ENCODE assay signal across 7 mouse cellular contexts in genomic region chr13:43479024-43479705, GRCm38 (mm10). TPM values are rescaled to one million over a fixed set of nuclear protein-coding genes. Genes with fewer than 3 reads are reported as not detected.
DNase-seq lines count a peak whose midpoint lies in the region; ATAC-seq lines count a peak whose summit lies in the region.

No protein-coding gene starts in this region.

- WGBS in neural tube, embryonic 11.5 days: 18% methylated on average over 6 of the region's 6 CpGs
- 4% methylated on average over 6 of the region's 6 CpGs for WGBS in embryonic facial prominence, embryonic 15.5 days
- WGBS in limb, embryonic 11.5 days: 25% methylated on average over 6 of the region's 6 CpGs
- WGBS in stomach, embryonic 15.5 days: 6% methylated on average over 6 of the region's 6 CpGs

- H3K9me3 ChIP-seq in neural tube, embryonic 11.5 days (ENCODE audit: control insufficient read depth, low read length): no peaks in the 10 kb centered on the region
- no peaks in the 10 kb centered on the region for H3K9me3 ChIP-seq in embryonic facial prominence, embryonic 15.5 days (replicated peaks)
- no peaks in the 10 kb centered on the region for H3K9me3 ChIP-seq in limb, embryonic 11.5 days (ENCODE audit: control insufficient read depth, low read length)
- H3K9me3 ChIP-seq in stomach, embryonic 15.5 days: no peaks in the 10 kb centered on the region

- H3K4me3 ChIP-seq in neural tube, embryonic 11.5 days (ENCODE audit: low read depth, low read length): peak overlapping the region; percentile 68
- H3K4me3 ChIP-seq in embryonic facial prominence, embryonic 15.5 days (replicated peaks): peak overlapping the region; percentile 82
- H3K4me3 ChIP-seq in limb, embryonic 11.5 days (ENCODE audit: low read depth, low read length): peak overlapping the region; percentile 98
- peak overlapping the region; percentile 66 for H3K4me3 ChIP-seq in stomach, embryonic 15.5 days (replicated peaks)

- H3K36me3 ChIP-seq in neural tube, embryonic 11.5 days (ENCODE audit: control insufficient read depth, insufficient read depth, low read length): no peaks in the 10 kb centered on the region
- no peaks in the 10 kb centered on the region for H3K36me3 ChIP-seq in embryonic facial prominence, embryonic 15.5 days
- no peaks in the 10 kb centered on the region for H3K36me3 ChIP-seq in limb, embryonic 11.5 days (ENCODE audit: control insufficient read depth, insufficient read depth, low read length)
- H3K36me3 ChIP-seq in stomach, embryonic 15.5 days: no peaks in the 10 kb centered on the region

- no peak for ATAC-seq in neural tube, embryonic 11.5 days (ENCODE audit: insufficient read depth, low FRiP score, low TSS enrichment)
- no peak for ATAC-seq in embryonic facial prominence, embryonic 15.5 days (ENCODE audit: insufficient number of reproducible peaks, low FRiP score, low TSS enrichment, low read depth)
- ATAC-seq in limb, embryonic 11.5 days (ENCODE audit: insufficient number of reproducible peaks, low FRiP score, low TSS enrichment, low read depth): no peak
- no peak for ATAC-seq in stomach, embryonic 15.5 days (ENCODE audit: insufficient read depth, low FRiP score, low read depth)

- H3K9ac ChIP-seq in neural tube, embryonic 11.5 days (ENCODE audit: low read length): peak overlapping the region; percentile 98
- 0 out of 2 replicates have a peak overlapping the region, but pooled peaks have one; percentile 86 for H3K9ac ChIP-seq in embryonic facial prominence, embryonic 15.5 days
- peak overlapping the region; percentile 98; the same call in 1 of the 2 replicates for H3K9ac ChIP-seq in limb, embryonic 11.5 days (ENCODE audit: low read length)
- peak overlapping the region; percentile 97; the same call in 1 of the 2 replicates for H3K9ac ChIP-seq in stomach, embryonic 15.5 days

- no peak overlapping the region for H3K27ac ChIP-seq in neural tube, embryonic 11.5 days (ENCODE audit: low read depth, low read length)
- 0 out of 2 replicates have a peak overlapping the region, but pooled peaks have one; percentile 23 for H3K27ac ChIP-seq in embryonic facial prominence, embryonic 15.5 days (replicated peaks)
- no peak overlapping the region for H3K27ac ChIP-seq in limb, embryonic 11.5 days (replicated peaks; ENCODE audit: low read depth, low read length)
- H3K27ac ChIP-seq in stomach, embryonic 15.5 days: no peak overlapping the region

- peak overlapping the region; percentile 70 for H3K4me2 ChIP-seq in neural tube, embryonic 11.5 days (ENCODE audit: low read depth)
- H3K4me2 ChIP-seq in embryonic facial prominence, embryonic 15.5 days (replicated peaks): peak overlapping the region; percentile 53
- peak overlapping the region; percentile 77 for H3K4me2 ChIP-seq in limb, embryonic 11.5 days (ENCODE audit: low read depth, severe bottlenecking)
- H3K4me2 ChIP-seq in stomach, embryonic 15.5 days: peak overlapping the region; percentile 76

- peaks cover 8% of the 10 kb centered on the region for H3K4me1 ChIP-seq in neural tube, embryonic 11.5 days (ENCODE audit: control insufficient read depth, insufficient read depth, low read length)
- peaks cover 27% of the 10 kb centered on the region for H3K4me1 ChIP-seq in embryonic facial prominence, embryonic 15.5 days
- peaks cover 8% of the 10 kb centered on the region for H3K4me1 ChIP-seq in limb, embryonic 11.5 days (ENCODE audit: control insufficient read depth, insufficient read depth, low read length)
- H3K4me1 ChIP-seq in stomach, embryonic 15.5 days: peaks cover 17% of the 10 kb centered on the region; the same call in 1 of the 2 replicates

- DNase-seq in neural tube, embryonic 11.5 days (ENCODE audit: low spot score): no peak
- DNase-seq in neural tube, embryonic 10.5 days (ENCODE audit: extremely low spot score, low spot score): no peak
- no peak for DNase-seq in limb, embryonic 11.5 days (ENCODE audit: low spot score)
- no peak for DNase-seq in retina, postnatal 1 day
- no peak for DNase-seq in left cerebral cortex, postnatal 4 days

- intact Hi-C loops in left cerebral cortex, postnatal 4 days (cut with DNase I): no loop called here

- no peaks in the 10 kb centered on the region for H3K27me3 ChIP-seq in neural tube, embryonic 11.5 days (ENCODE audit: control insufficient read depth, insufficient read depth, low read length)
- no peaks in the 10 kb centered on the region for H3K27me3 ChIP-seq in embryonic facial prominence, embryonic 15.5 days
- H3K27me3 ChIP-seq in limb, embryonic 11.5 days (ENCODE audit: control insufficient read depth, insufficient read depth, low read length): no peaks in the 10 kb centered on the region
- no peaks in the 10 kb centered on the region for H3K27me3 ChIP-seq in stomach, embryonic 15.5 days (replicated peaks)

RNA-seq across cellular contexts. Expression of gene Ranbp9, which starts 1.9 kb away (rescaled TPM):
- 10.9 and 12.5 TPM in 2 replicates for polyA plus RNA-seq in neural tube, embryonic 11.5 days (2014; fragmentation: Nextera tagmentation; extraction: Ambion mirVana)
- 8.5 and 9.2 TPM in 2 replicates for polyA plus RNA-seq in embryonic facial prominence, embryonic 15.5 days (2015; fragmentation: Nextera tagmentation; extraction: Ambion mirVana)
- polyA plus RNA-seq in limb, embryonic 11.5 days (2014; fragmentation: Nextera tagmentation; extraction: Ambion mirVana): 12.7 and 14.5 TPM in 2 replicates
- polyA plus RNA-seq in stomach, embryonic 15.5 days (2015; fragmentation: Nextera tagmentation; extraction: Ambion mirVana): 8.9 and 9.6 TPM in 2 replicates
- 10 to 100 TPM; 64.7 to 66.3 TPM for total RNA-seq in left cerebral cortex, postnatal 4 days (2021)
